Mouse (Mus musculus) urinary bladder, adult 18-20 months (tissue): Measurements from ENCODE around the gene Dapk2.
"Not testable (repeated sequence)": the region's sequence is repeated elsewhere in the genome, so short reads cannot be mapped to it uniquely, and the experiment has no call there.

Experiments
- DNase-seq, 2 experiments: peaks; one replicate each; pipeline ENCODE4 v3.0.0; 2022; ENCODE audit warnings: low spot score in 2 of 2, mixed read lengths in 2 of 2

Gene Dapk2

GRCm38 (mm10) chr9:66275267-66275991 is 117.4 kb downstream of the Dapk2 start:
- DNase-seq: no peak

GRCm38 (mm10) chr9:66276062-66276461 is 118.0 kb downstream of the Dapk2 start:
- DNase-seq: no peak

GRCm38 (mm10) chr9:66276697-66277385 is 118.8 kb downstream of the Dapk2 start:
- peak in 1 of 2 experiments; percentile 11 for DNase-seq

- DNase-seq: no peak
Observed at GRCm38 (mm10) chr9:66279647-66280046, 121.6 kb downstream of the Dapk2 start.

GRCm38 (mm10) chr9:66280496-66280895 is 122.5 kb downstream of the Dapk2 start:
- no peak for DNase-seq

- DNase-seq: no peak
Observed at GRCm38 (mm10) chr9:66281501-66281951, 123.5 kb downstream of the Dapk2 start.

GRCm38 (mm10) chr9:66282582-66282981 is 124.6 kb downstream of the Dapk2 start:
- no peak for DNase-seq

GRCm38 (mm10) chr9:66283565-66284203 is 125.7 kb downstream of the Dapk2 start:
- DNase-seq: peak; percentile 30 to 51

- DNase-seq: not testable (repeated sequence)
Observed at GRCm38 (mm10) chr9:66285241-66285640, 127.2 kb downstream of the Dapk2 start.

- no peak for DNase-seq
Observed at GRCm38 (mm10) chr9:66285901-66286300, 127.9 kb downstream of the Dapk2 start.

GRCm38 (mm10) chr9:66290727-66291126 is 132.7 kb downstream of the Dapk2 start:
- no peak for DNase-seq

- DNase-seq: no peak
Observed at GRCm38 (mm10) chr9:66293319-66293718, 135.3 kb downstream of the Dapk2 start.

- DNase-seq: no peak
Observed at GRCm38 (mm10) chr9:66294227-66294626, 136.2 kb downstream of the Dapk2 start.

GRCm38 (mm10) chr9:66294980-66295410 is 137.0 kb downstream of the Dapk2 start:
- no peak for DNase-seq

- no peak for DNase-seq
Observed at GRCm38 (mm10) chr9:66295577-66296120, 137.6 kb downstream of the Dapk2 start.

GRCm38 (mm10) chr9:66298783-66299182 is 140.8 kb downstream of the Dapk2 start:
- DNase-seq: no peak

GRCm38 (mm10) chr9:66300448-66301027 is 142.5 kb downstream of the Dapk2 start:
- DNase-seq: no peak

GRCm38 (mm10) chr9:66304320-66305090 is 146.5 kb downstream of the Dapk2 start:
- no peak for DNase-seq

- DNase-seq: peak in 1 of 2 experiments; percentile 6
Observed at GRCm38 (mm10) chr9:66305121-66306112, 147.4 kb downstream of the Dapk2 start.

GRCm38 (mm10) chr9:66306414-66306813 is 148.4 kb downstream of the Dapk2 start:
- DNase-seq: no peak
